Mouse (Mus musculus) MEL (cell line): Measurements from ENCODE around the gene Cchcr1. TPM values are rescaled to one million over a fixed set of nuclear protein-coding genes. Genes with fewer than 3 reads are reported as not detected.

Experiments used
- DNase-seq: peaks from one replicate; pipeline ENCODE4 v3.0.0; 2011; ENCODE audit warnings: low read depth, low spot score
- H3K27ac ChIP-seq: 2 replicates; pipeline ENCODE4 v1.5.1; 2012; ENCODE audit warnings: low read depth, mild to moderate bottlenecking, control low read depth, low read length, moderate library complexity; ENCODE audit not compliant: control insufficient read depth
- H3K27me3 ChIP-seq, 2 experiments: fragments of 150-350 bp in 1 of 2; sonication (generic) in 1 of 2; 2 replicates each; pipeline ENCODE4 v1.6.1; 2012; ENCODE audit warnings: low read length in 2 of 2, mild to moderate bottlenecking in 2 of 2, improper control_type of control experiment in 1 of 2, moderate library complexity in 1 of 2; ENCODE audit not compliant: insufficient read depth in 2 of 2, control insufficient read depth in 1 of 2
- H3K36me3 ChIP-seq, 2 experiments: 2 replicates each; pipeline ENCODE4 v1.6.1; 2012 to 2014; ENCODE audit warnings: low read length in 2 of 2, improper control_type of control experiment in 1 of 2, inconsistent platforms in 1 of 2, mild to moderate bottlenecking in 1 of 2; ENCODE audit not compliant: insufficient read depth in 2 of 2, control insufficient read depth in 1 of 2
- H3K4me1 ChIP-seq, 2 experiments: fragments of 150-350 bp in 1 of 2; sonication (generic) in 1 of 2; 2 replicates each; pipeline ENCODE4 v1.6.1; 2012; ENCODE audit warnings: low read length in 2 of 2, improper control_type of control experiment in 1 of 2, mild to moderate bottlenecking in 1 of 2; ENCODE audit not compliant: insufficient read depth in 2 of 2, control insufficient read depth in 1 of 2
- H3K4me3 ChIP-seq, 2 experiments: fragments of 150-350 bp in 1 of 2; sonication (generic) in 1 of 2; 2 replicates each; pipeline ENCODE4 v1.5.1; 2012; ENCODE audit warnings: low read depth in 2 of 2, low read length in 2 of 2, mild to moderate bottlenecking in 2 of 2, moderate library complexity in 2 of 2, control low read depth in 1 of 2, improper control_type of control experiment in 1 of 2; ENCODE audit not compliant: control insufficient read depth in 1 of 2, insufficient read depth in 1 of 2
- H3K79me2 ChIP-seq: 2 replicates; pipeline ENCODE4 v1.6.1; 2012; ENCODE audit warnings: mild to moderate bottlenecking, low read length, moderate library complexity; ENCODE audit not compliant: control insufficient read depth, poor library complexity, insufficient read depth
- H3K9ac ChIP-seq: 2 replicates; pipeline ENCODE4 v1.6.1; 2012; ENCODE audit warnings: low read depth, mild to moderate bottlenecking, control low read depth, low read length, moderate library complexity; ENCODE audit not compliant: control insufficient read depth, poor library complexity, severe bottlenecking
- H3K9me3 ChIP-seq: fragments of 150-350 bp; sonication (generic); replicated peaks from 2 replicates; pipeline ENCODE4 v1.6.1; 2012; ENCODE audit warnings: mild to moderate bottlenecking, low read length, improper control_type of control experiment, moderate library complexity; ENCODE audit not compliant: insufficient read depth
- BHLHE40 ChIP-seq: IDR thresholded peaks from 2 replicates; pipeline ENCODE4 v1.6.1; 2012; ENCODE audit warnings: low read depth, mild to moderate bottlenecking, inconsistent platforms, low read length, improper control_type of control experiment, borderline replicate concordance
- CTCF ChIP-seq, 3 experiments: IDR thresholded peaks in 2 of 3; conservative IDR thresholded peaks in 1 of 3; 2 replicates each; pipeline ENCODE4 v1.5.1; 2011 to 2012; ENCODE audit warnings: low read length in 3 of 3, low read depth in 2 of 3, mild to moderate bottlenecking in 2 of 3, improper control_type of control experiment in 1 of 3, inconsistent platforms in 1 of 3, mixed read lengths in 1 of 3, moderate library complexity in 1 of 3; ENCODE audit not compliant: control insufficient read depth in 1 of 3, insufficient read depth in 1 of 3, poor library complexity in 1 of 3, severe bottlenecking in 1 of 3
- ELF1 ChIP-seq: IDR thresholded peaks from 2 replicates; pipeline ENCODE4 v1.6.1; 2014; ENCODE audit warnings: low read depth, mild to moderate bottlenecking, inconsistent platforms, low read length, improper control_type of control experiment, moderate library complexity
- EP300 ChIP-seq, 2 experiments: IDR thresholded peaks; 2 replicates each; pipeline ENCODE4 v1.6.1; 2011; ENCODE audit warnings: improper control_type of control experiment in 2 of 2, low read length in 2 of 2, low read depth in 1 of 2, mild to moderate bottlenecking in 1 of 2
- ETS1 ChIP-seq: IDR thresholded peaks from 2 replicates; pipeline ENCODE4 v1.6.1; 2012; ENCODE audit warnings: low read depth, mild to moderate bottlenecking, inconsistent platforms, low read length, improper control_type of control experiment, moderate library complexity
- HCFC1 ChIP-seq: IDR thresholded peaks from 2 replicates; pipeline ENCODE4 v1.6.1; 2012; ENCODE audit warnings: low read depth, mild to moderate bottlenecking, inconsistent platforms, low read length, improper control_type of control experiment, moderate library complexity
- KAT2A ChIP-seq: conservative IDR thresholded peaks from 2 replicates; pipeline ENCODE4 v1.6.1; 2012; ENCODE audit warnings: low read depth, low read length, improper control_type of control experiment, inconsistent platforms
- MAFK ChIP-seq: IDR thresholded peaks from 2 replicates; pipeline ENCODE4 v1.6.1; 2011; ENCODE audit warnings: low read depth, mild to moderate bottlenecking, low read length, improper control_type of control experiment, borderline replicate concordance
- MAX ChIP-seq: IDR thresholded peaks from 2 replicates; pipeline ENCODE4 v1.6.1; 2011; ENCODE audit warnings: low read length, improper control_type of control experiment
- MAZ ChIP-seq: IDR thresholded peaks from 2 replicates; pipeline ENCODE4 v1.6.1; 2012; ENCODE audit warnings: low read depth, mild to moderate bottlenecking, inconsistent platforms, low read length, improper control_type of control experiment
- MEF2A ChIP-seq: IDR thresholded peaks from 2 replicates; pipeline ENCODE4 v1.6.1; 2014; ENCODE audit warnings: low read depth, mild to moderate bottlenecking, inconsistent platforms, low read length, improper control_type of control experiment; ENCODE audit not compliant: poor library complexity, insufficient replicate concordance, severe bottlenecking; ENCODE audit errors: extremely low read depth
- MXI1 ChIP-seq: IDR thresholded peaks from 2 replicates; pipeline ENCODE4 v1.6.1; 2011; ENCODE audit warnings: mild to moderate bottlenecking, low read depth, low read length, improper control_type of control experiment
- MYC ChIP-seq: IDR thresholded peaks from 2 replicates; pipeline ENCODE4 v1.6.1; 2011; ENCODE audit warnings: low read depth, mild to moderate bottlenecking, low read length, improper control_type of control experiment, moderate library complexity
- NELFE ChIP-seq: IDR thresholded peaks from 2 replicates; pipeline ENCODE4 v1.6.1; 2011; ENCODE audit warnings: low read depth, low read length, improper control_type of control experiment
- POLR2A ChIP-seq, 2 experiments: IDR thresholded peaks; 2 replicates each; pipeline ENCODE4 v1.6.1; 2011 to 2012; ENCODE audit warnings: low read length in 2 of 2, mild to moderate bottlenecking in 2 of 2, control low read depth in 1 of 2, improper control_type of control experiment in 1 of 2, low read depth in 1 of 2, moderate library complexity in 1 of 2; ENCODE audit not compliant: control insufficient read depth in 1 of 2, insufficient read depth in 1 of 2, poor library complexity in 1 of 2
- POLR2AphosphoS2 ChIP-seq: IDR thresholded peaks from 2 replicates; pipeline ENCODE4 v1.6.1; 2011; ENCODE audit warnings: low read length, improper control_type of control experiment
- POLR2AphosphoS5 ChIP-seq: IDR thresholded peaks from 2 replicates; pipeline ENCODE4 v1.6.1; 2012; ENCODE audit warnings: low read depth, borderline replicate concordance, mild to moderate bottlenecking, inconsistent platforms, low read length, moderate library complexity, mixed read lengths
- RAD21 ChIP-seq: IDR thresholded peaks from 2 replicates; pipeline ENCODE4 v1.6.1; 2011; ENCODE audit warnings: mild to moderate bottlenecking, low read depth, low read length, improper control_type of control experiment
- RCOR1 ChIP-seq: IDR thresholded peaks from 2 replicates; pipeline ENCODE4 v1.6.1; 2012; ENCODE audit warnings: low read depth, mild to moderate bottlenecking, inconsistent platforms, low read length, improper control_type of control experiment
- SMC3 ChIP-seq: IDR thresholded peaks from 2 replicates; pipeline ENCODE4 v1.6.1; 2011; ENCODE audit warnings: low read depth, low read length, improper control_type of control experiment
- TBP ChIP-seq: IDR thresholded peaks from 2 replicates; pipeline ENCODE4 v1.8.0; 2011; ENCODE audit warnings: low read depth, low read length, improper control_type of control experiment
- TCF12 ChIP-seq: IDR thresholded peaks from 2 replicates; pipeline ENCODE4 v1.6.1; 2014; ENCODE audit warnings: low read depth, mild to moderate bottlenecking, inconsistent platforms, low read length, improper control_type of control experiment, moderate library complexity
- UBTF ChIP-seq: IDR thresholded peaks from 2 replicates; pipeline ENCODE4 v1.6.1; 2012; ENCODE audit warnings: low read depth, mild to moderate bottlenecking, inconsistent platforms, low read length, improper control_type of control experiment, moderate library complexity, borderline replicate concordance; ENCODE audit not compliant: insufficient read depth
- USF1 ChIP-seq: IDR thresholded peaks from 2 replicates; pipeline ENCODE4 v1.6.1; 2014; ENCODE audit warnings: low read depth, mild to moderate bottlenecking, inconsistent platforms, low read length, improper control_type of control experiment, moderate library complexity
- ZC3H11A ChIP-seq: IDR thresholded peaks from 2 replicates; pipeline ENCODE4 v1.6.1; 2012; ENCODE audit warnings: low read depth, mild to moderate bottlenecking, inconsistent platforms, low read length, improper control_type of control experiment
- ZKSCAN1 ChIP-seq: IDR thresholded peaks from 2 replicates; pipeline ENCODE4 v1.6.1; 2012; ENCODE audit warnings: low read depth, mild to moderate bottlenecking, inconsistent platforms, low read length, improper control_type of control experiment, moderate library complexity
- ZMIZ1 ChIP-seq: IDR thresholded peaks from 2 replicates; pipeline ENCODE4 v1.6.1; 2012; ENCODE audit warnings: low read depth, mild to moderate bottlenecking, inconsistent platforms, low read length, improper control_type of control experiment, moderate library complexity
- ZNF384 ChIP-seq: IDR thresholded peaks from 2 replicates; pipeline ENCODE4 v1.6.1; 2012; ENCODE audit warnings: low read depth, mild to moderate bottlenecking, inconsistent platforms, low read length, improper control_type of control experiment
- polyA plus RNA-seq, 2 experiments: library from polyadenylated mRNA; stranded (reverse) in 1 of 2; unstranded in 1 of 2; fragments of >175 nt in 1 of 2; fragments of >200 nt in 1 of 2; gene quantifications; 2 replicates each; pipeline versions ENCODE4 v1.2.1 to v1.2.4; 2012; ENCODE audit warnings: low replicate concordance in 2 of 2, low read depth in 1 of 2; ENCODE audit not compliant: insufficient read length in 2 of 2, insufficient read depth in 1 of 2, missing spikeins in 1 of 2
- total RNA-seq: library from RNA; depleted of rRNA; stranded (reverse); fragments of 300-350 nt; gene quantifications from 2 replicates; pipeline ENCODE4 v1.2.3, GENCODE M21; 2012

Cchcr1 gene
- total and polyA plus RNA-seq, 3 experiments: 14.3 to 21.7 TPM; not detected in 1

- TF ChIP-seq ETS1: no peak
- peak; percentile 61; the same call in 1 of the 2 replicates for TF ChIP-seq MAX
- no peak for TF ChIP-seq RCOR1
- TF ChIP-seq SMC3: no peak
- no peak for TF ChIP-seq POLR2AphosphoS2
- peak; percentile 40; the same call in 1 of the 2 replicates for TF ChIP-seq NELFE
- 0 out of 2 replicates have a peak, but pooled peaks have one; percentile 5 for TF ChIP-seq TBP
- no peak for TF ChIP-seq ZC3H11A
- TF ChIP-seq POLR2A (IDR thresholded peaks at IDR 0.05; ENCODE audit: control insufficient read depth in 1 of 2, insufficient read depth in 1 of 2, low read depth in 1 of 2, low read length in 2 of 2, poor library complexity in 1 of 2): no peak; a peak in 1 of 4 replicates
- TF ChIP-seq CTCF (IDR thresholded peaks at IDR 0.05 in 2 of 3, conservative IDR thresholded peaks at IDR 0.05 in 1 of 3; ENCODE audit: control insufficient read depth in 1 of 3, insufficient read depth in 1 of 3, low read depth in 2 of 3, low read length in 3 of 3, poor library complexity in 1 of 3, severe bottlenecking in 1 of 3): no peak
- no peak for TF ChIP-seq MAFK
- TF ChIP-seq MXI1: no peak
- TF ChIP-seq UBTF: no peak
- peaks cover 0 to 5% of the 10 kb centered on the region in 2 experiments; a peak in 2 of 4 replicates for H3K4me1 ChIP-seq
- peak overlapping the region; percentile 94 for H3K27ac ChIP-seq
- peaks cover 0 to 2% of the 10 kb centered on the region in 2 experiments; a peak in 1 of 4 replicates for H3K27me3 ChIP-seq
- DNase-seq: peak; percentile 80
- H3K4me3 ChIP-seq: peak overlapping the region; percentile 55 to 60
- H3K9ac ChIP-seq: peak overlapping the region; percentile 49
- H3K9me3 ChIP-seq: no peaks in the 10 kb centered on the region
- peaks cover 0 to 9% of the 10 kb centered on the region in 2 experiments; a peak in 2 of 4 replicates for H3K36me3 ChIP-seq
- H3K79me2 ChIP-seq: no peaks in the 10 kb centered on the region
Observed at GRCm38 (mm10) chr17:35544001-35544400, 27.1 kb downstream of the Cchcr1 start.

- no peaks in the 10 kb centered on the region for H3K79me2 ChIP-seq
- H3K9me3 ChIP-seq: no peaks in the 10 kb centered on the region
- peaks cover 0 to 5% of the 10 kb centered on the region in 2 experiments; a peak in 2 of 4 replicates for H3K4me1 ChIP-seq
- H3K4me3 ChIP-seq: no peak overlapping the region
- peak overlapping the region; percentile 94; the same call in 1 of the 2 replicates for H3K27ac ChIP-seq
- no peak overlapping the region for H3K9ac ChIP-seq
- peaks cover 0 to under 1% of the 10 kb centered on the region in 2 experiments; a peak in 1 of 4 replicates for H3K27me3 ChIP-seq
- peaks cover 0 to 9% of the 10 kb centered on the region in 2 experiments; a peak in 2 of 4 replicates for H3K36me3 ChIP-seq
- peak; percentile 79 for DNase-seq
- no peak for TF ChIP-seq POLR2AphosphoS5
- no peak for TF ChIP-seq ZMIZ1
- TF ChIP-seq POLR2A (IDR thresholded peaks at IDR 0.05; ENCODE audit: control insufficient read depth in 1 of 2, insufficient read depth in 1 of 2, low read depth in 1 of 2, low read length in 2 of 2, poor library complexity in 1 of 2): no peak
- no peak for TF ChIP-seq MEF2A
- TF ChIP-seq USF1: no peak
- TF ChIP-seq HCFC1: no peak; the same call in 1 of the 2 replicates
- TF ChIP-seq RCOR1: no peak
- TF ChIP-seq MAZ: peak; percentile 55; the same call in 1 of the 2 replicates
- no peak for TF ChIP-seq TBP
- no peak for TF ChIP-seq ETS1
- no peak for TF ChIP-seq ZC3H11A
- TF ChIP-seq ZNF384: no peak
- TF ChIP-seq ZKSCAN1: no peak
- peak; percentile 81 to 95 (median 86) for TF ChIP-seq CTCF (IDR thresholded peaks at IDR 0.05 in 2 of 3, conservative IDR thresholded peaks at IDR 0.05 in 1 of 3; ENCODE audit: control insufficient read depth in 1 of 3, insufficient read depth in 1 of 3, low read depth in 2 of 3, low read length in 3 of 3, poor library complexity in 1 of 3, severe bottlenecking in 1 of 3)
- 0 out of 2 replicates have a peak, but pooled peaks have one; percentile 42 for TF ChIP-seq MYC
- no peak for TF ChIP-seq EP300 (IDR thresholded peaks at IDR 0.05; ENCODE audit: low read depth in 1 of 2, low read length in 2 of 2)
- no peak for TF ChIP-seq KAT2A
- 0 out of 2 replicates have a peak, but pooled peaks have one; percentile 25 for TF ChIP-seq ELF1
- no peak; the same call in 1 of the 2 replicates for TF ChIP-seq RAD21
- TF ChIP-seq BHLHE40: no peak
- TF ChIP-seq SMC3: peak; percentile 51
- TF ChIP-seq POLR2AphosphoS2: no peak
- no peak for TF ChIP-seq UBTF
- no peak for TF ChIP-seq TCF12
Observed at GRCm38 (mm10) chr17:35544680-35545079, 27.8 kb downstream of the Cchcr1 start.
